In the genomic region with DNA sequence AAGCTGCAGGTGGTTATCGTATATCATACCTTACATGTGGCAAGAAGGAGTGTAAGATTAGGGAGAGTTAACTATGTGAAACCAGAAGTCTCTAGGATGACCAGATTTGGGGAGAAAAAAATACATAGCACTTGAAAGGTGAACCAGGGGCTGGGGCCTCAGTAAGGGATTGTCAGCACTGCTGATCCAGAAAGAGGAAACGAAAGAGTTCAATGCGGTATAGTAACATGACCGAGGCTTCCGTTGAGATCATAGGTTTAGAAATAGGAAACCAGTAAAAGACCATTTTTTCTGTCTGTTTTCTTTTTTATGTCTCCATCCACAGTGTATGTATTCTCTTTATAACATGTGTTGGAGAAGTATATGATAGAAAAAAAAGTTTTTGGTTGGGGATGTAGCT, we compare ENCODE assay signal across 12 mouse cellular contexts. TPM values are rescaled to one million over a fixed set of nuclear protein-coding genes. Genes with fewer than 3 reads are reported as not detected.
DNase-seq lines count a peak whose midpoint lies in the region; TF ChIP-seq lines count a peak whose summit lies in the region.
"Had no signal": no experiment of that assay in that cellular context is flagged by ENCODE, and none has a peak within 500 bp of the region (broad histone marks: within the 10 kb centered on the region; RNA-seq: fewer than 3 reads in every experiment).

No protein-coding gene starts in this region.

- H3K4me3 ChIP-seq in kidney, adult 2 months (ENCODE audit: insufficient read depth, low read depth, low read length), result no peak overlapping the region
- H3K4me3 ChIP-seq in bone marrow macrophage, adult 2 months (ENCODE audit: insufficient read depth, low read length), result no peak overlapping the region
- H3K4me3 ChIP-seq: hindbrain, embryonic 15.5 days; lung, embryonic 15.5 days had no signal

- no peaks in the 10 kb centered on the region for H3K27me3 ChIP-seq in kidney, adult 2 months (replicated peaks; ENCODE audit: control insufficient read depth, insufficient read depth, low read length)
- H3K27me3 ChIP-seq: hindbrain, embryonic 15.5 days; lung, embryonic 15.5 days had no signal

- no peaks in the 10 kb centered on the region for H3K36me3 ChIP-seq in kidney, adult 2 months (ENCODE audit: control insufficient read depth, insufficient read depth, low read length)

- WGBS in kidney, adult 2 months, result 88% methylated on average over 5 of the region's 5 CpGs

- no peak for TF ChIP-seq CTCF in kidney, adult 2 months (conservative IDR thresholded peaks at IDR 0.05; ENCODE audit: insufficient read depth, insufficient read length, low read depth, low read length)
- TF ChIP-seq CTCF in bone marrow macrophage, adult 2 months (IDR thresholded peaks at IDR 0.05; ENCODE audit: low read depth, low read length), result no peak

- DNase-seq in kidney, adult 2 months, result peak; percentile 23
- DNase-seq in kidney, adult 18-20 months, result no peak
- peak; percentile 90 for DNase-seq in A20 (ENCODE audit: low read depth, low spot score)
- peak; percentile 73 for DNase-seq in naive thymus-derived CD4-positive, alpha-beta T cell, adult 2 months (ENCODE audit: low read depth)
- no peak for DNase-seq in ovary, adult 18-20 months (ENCODE audit: low spot score)
- no peak for DNase-seq in cerebellum, adult 9-11 months
- no peak for DNase-seq in right cerebral cortex, postnatal 10 days (ENCODE audit: low spot score in 2 of 2)
- DNase-seq: cerebellum, postnatal 10 days; kidney, postnatal 14 days had no signal

- TF ChIP-seq POLR2A in kidney, adult 2 months (IDR thresholded peaks at IDR 0.05; ENCODE audit: low read depth, low read length), result no peak
- no peak for TF ChIP-seq POLR2A in bone marrow macrophage, adult 2 months (IDR thresholded peaks at IDR 0.05; ENCODE audit: borderline replicate concordance, low read depth, low read length)

- no peaks in the 10 kb centered on the region; the same call in 1 of the 2 replicates for H3K4me1 ChIP-seq in kidney, adult 2 months (ENCODE audit: control insufficient read depth, insufficient read depth, low read length)
- peaks cover 59% of the 10 kb centered on the region for H3K4me1 ChIP-seq in bone marrow macrophage, adult 2 months (ENCODE audit: control insufficient read depth, insufficient read depth, low read length)

- H3K27ac ChIP-seq in kidney, adult 2 months (ENCODE audit: insufficient read depth, low read depth, low read length), result no peak overlapping the region
- H3K27ac ChIP-seq in bone marrow macrophage, adult 2 months (ENCODE audit: insufficient read depth, low read depth, low read length), result peak overlapping the region; percentile 100
- H3K27ac ChIP-seq: hindbrain, embryonic 15.5 days; lung, embryonic 15.5 days had no signal

RNA-seq across cellular contexts. Expression of a gene that starts 1.5 kb away (rescaled TPM):
- polyA plus RNA-seq in kidney, adult 2 months (2012; rRNA removed), result 20.5 and 25.0 TPM in 2 replicates
- polyA plus RNA-seq in bone marrow macrophage, adult 2 months (2012; ENCODE audit: insufficient read depth, insufficient read length, missing spikeins), result 61.2 and 67.3 TPM in 2 replicates

RNA-seq across cellular contexts. Expression of a gene that starts 16.8 kb away (rescaled TPM):
- 1.6 and 2.1 TPM in 2 replicates for polyA plus RNA-seq in kidney, adult 2 months (2012; rRNA removed)
- 718 and 808 TPM in 2 replicates for polyA plus RNA-seq in bone marrow macrophage, adult 2 months (2012; ENCODE audit: insufficient read depth, insufficient read length, missing spikeins)

RNA-seq across cellular contexts. Expression of a gene that starts 48.8 kb away (rescaled TPM):
- 1.1 and 1.2 TPM in 2 replicates for polyA plus RNA-seq in kidney, adult 2 months (2012; rRNA removed)
- 1,148 and 1,154 TPM in 2 replicates for polyA plus RNA-seq in bone marrow macrophage, adult 2 months (2012; ENCODE audit: insufficient read depth, insufficient read length, missing spikeins)

RNA-seq across cellular contexts. Expression of a gene that starts 53.1 kb away (rescaled TPM):
- polyA plus RNA-seq in kidney, adult 2 months (2012; rRNA removed), result 9.7 and 12.7 TPM in 2 replicates
- 30.3 and 34.4 TPM in 2 replicates for polyA plus RNA-seq in bone marrow macrophage, adult 2 months (2012; ENCODE audit: insufficient read depth, insufficient read length, missing spikeins)

Comparison
In these comparisons a context has a peak if more than half of its experiments do, and no peak if none do; other contexts are left out.
1. DNase-seq: peak in kidney, adult 2 months (single experiment), A20 (single experiment) and naive thymus-derived CD4-positive, alpha-beta T cell, adult 2 months (single experiment); none in kidney, adult 18-20 months (single experiment), ovary, adult 18-20 months (single experiment), cerebellum, adult 9-11 months (single experiment) and right cerebral cortex, postnatal 10 days (0 of 2).
2. RNA of a gene that starts 16.8 kb away (polyA plus RNA-seq): 718 to 808 TPM in bone marrow macrophage, adult 2 months; 1.6 to 2.1 TPM in kidney, adult 2 months; every median in the first group is over 100 times any median in the second.
3. RNA of a gene that starts 48.8 kb away (polyA plus RNA-seq): 1,148 to 1,154 TPM in bone marrow macrophage, adult 2 months; 1.1 to 1.2 TPM in kidney, adult 2 months; every median in the first group is over 100 times any median in the second.